Mouse (Mus musculus) cortical plate, adult 2 months (tissue): ENCODE results near the gene Laptm4a.

ENCODE experiments used
- CTCF ChIP-seq: fragments of 200-500 bp; IDR thresholded peaks from 2 replicates; pipeline ENCODE4 v1.5.1; 2011; ENCODE audit warnings: mild to moderate bottlenecking, control low read depth, low read length; ENCODE audit not compliant: insufficient read depth; ENCODE audit errors: extremely low read depth
- POLR2A ChIP-seq: fragments of 200-500 bp; IDR thresholded peaks from 2 replicates; pipeline ENCODE4 v1.6.1; 2011; ENCODE audit warnings: mild to moderate bottlenecking, low read length, control low read depth; ENCODE audit not compliant: insufficient read depth; ENCODE audit errors: extremely low read depth

DNA sequence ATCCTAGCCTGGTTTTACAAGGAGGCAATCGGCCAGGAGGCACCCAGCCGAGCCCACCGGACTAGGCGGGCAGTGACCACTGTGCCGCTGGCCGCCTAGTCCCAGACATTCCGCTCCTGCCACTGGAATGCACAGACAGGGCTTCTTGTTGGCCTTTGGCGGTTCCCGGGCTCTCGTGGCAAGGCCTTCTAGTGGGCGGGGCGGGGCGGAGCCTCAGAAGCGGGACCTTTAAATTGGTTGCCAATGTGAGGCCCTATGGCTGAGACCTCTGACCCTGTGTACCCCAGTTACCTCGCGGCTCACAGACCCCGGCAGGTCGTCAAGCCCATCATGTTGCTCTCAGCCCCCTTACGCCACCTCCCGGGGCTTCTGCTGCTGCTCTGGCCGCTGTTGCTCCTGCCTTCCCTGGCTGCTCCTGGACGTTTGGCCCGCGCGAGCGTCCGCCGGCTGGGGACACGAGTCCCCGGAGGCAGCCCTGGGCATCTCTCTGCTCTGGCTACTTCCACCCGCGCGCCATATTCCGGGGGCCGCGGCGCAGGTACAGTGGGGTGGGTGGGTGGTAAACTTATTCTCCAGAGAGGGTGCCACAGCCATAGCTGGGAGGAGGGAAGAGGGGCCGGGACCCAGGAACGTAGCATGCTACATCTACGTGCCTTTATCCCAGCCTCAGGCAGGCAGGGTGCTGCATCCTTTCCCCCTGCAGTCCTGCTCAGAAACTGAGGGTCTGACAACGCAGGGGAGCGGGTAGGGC lies 26.4 kb downstream of the Laptm4a start, which contains the start of gene Matn3:
- TF ChIP-seq CTCF (no peak), POLR2A (no peak)
